Comparison of ENCODE assay signal across 11 mouse cellular contexts in the genomic region with DNA sequence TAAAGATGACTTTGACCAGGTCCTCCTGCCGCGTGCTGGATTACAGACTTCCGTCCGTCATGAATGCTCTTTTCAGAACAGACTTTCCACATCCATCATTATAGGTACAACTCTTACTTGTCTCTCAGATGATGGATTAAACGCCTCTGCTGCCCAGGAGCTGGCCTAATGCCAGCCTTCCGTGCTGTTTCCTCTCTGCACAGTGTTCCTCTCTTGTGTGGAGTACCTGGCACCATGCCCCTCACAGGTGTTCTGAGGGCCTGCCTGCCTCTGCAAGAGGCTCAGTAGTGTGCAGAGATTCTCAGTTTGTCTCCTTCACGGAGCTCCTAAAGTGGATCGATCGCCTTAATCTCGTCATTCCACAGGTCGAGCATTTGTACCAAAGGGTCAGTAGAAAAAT. TPM values are rescaled to one million over a fixed set of nuclear protein-coding genes. Genes with fewer than 3 reads are reported as not detected.
A peak's percentile ranks its signal among the peaks of the same experiment; 100 is the strongest.
DNase-seq lines count a peak whose midpoint lies in the region; ATAC-seq and TF ChIP-seq lines count a peak whose summit lies in the region.
"Had no signal": no experiment of that assay in that cellular context is flagged by ENCODE, and none has a peak within 500 bp of the region (broad histone marks: within the 10 kb centered on the region; RNA-seq: fewer than 3 reads in every experiment).

No protein-coding gene starts in this region.

- intact Hi-C loops in gastrocnemius, postnatal 14 days (cut with DNase I; ENCODE audit: low total_unique reads) = no loop called here

- no peak for ATAC-seq in forebrain, embryonic 16.5 days
- no peak for ATAC-seq in forebrain, embryonic 12.5 days (ENCODE audit: low FRiP score)
- no peak for ATAC-seq in frontal cortex, adult (ENCODE audit: low TSS enrichment)
- ATAC-seq: CD4-positive, CD25-positive, alpha-beta regulatory T cell, adult 4 months had no signal

- H3K36me3 ChIP-seq in forebrain, embryonic 16.5 days (ENCODE audit: control insufficient read depth, insufficient read depth) = no peaks in the 10 kb centered on the region
- H3K36me3 ChIP-seq in forebrain, embryonic 12.5 days (replicated peaks) = no peaks in the 10 kb centered on the region
- H3K36me3 ChIP-seq in kidney, adult 2 months (ENCODE audit: control insufficient read depth, insufficient read depth, low read length) = no peaks in the 10 kb centered on the region
- H3K36me3 ChIP-seq: embryonic facial prominence, embryonic 15.5 days; midbrain, embryonic 12.5 days had no signal

- H3K27me3 ChIP-seq in forebrain, embryonic 16.5 days (replicated peaks; ENCODE audit: control insufficient read depth, insufficient read depth, low read length) = no peaks in the 10 kb centered on the region
- H3K27me3 ChIP-seq in forebrain, embryonic 12.5 days = 0 out of 2 replicates have a peak, but pooled peaks cover 3% of the 10 kb centered on the region
- H3K27me3 ChIP-seq in kidney, adult 2 months (replicated peaks; ENCODE audit: control insufficient read depth, insufficient read depth, low read length) = no peaks in the 10 kb centered on the region
- H3K27me3 ChIP-seq: embryonic facial prominence, embryonic 15.5 days; midbrain, embryonic 12.5 days had no signal

- no peaks in the 10 kb centered on the region for H3K9me3 ChIP-seq in forebrain, embryonic 16.5 days (ENCODE audit: control insufficient read depth, low read length)
- no peaks in the 10 kb centered on the region for H3K9me3 ChIP-seq in forebrain, embryonic 12.5 days
- H3K9me3 ChIP-seq: embryonic facial prominence, embryonic 15.5 days; midbrain, embryonic 12.5 days had no signal

- H3K4me2 ChIP-seq in forebrain, embryonic 16.5 days (ENCODE audit: low read length) = no peak overlapping the region
- no peak overlapping the region for H3K4me2 ChIP-seq in forebrain, embryonic 12.5 days
- H3K4me2 ChIP-seq: embryonic facial prominence, embryonic 15.5 days; midbrain, embryonic 12.5 days had no signal

- no peak overlapping the region for H3K4me3 ChIP-seq in forebrain, embryonic 16.5 days (replicated peaks; ENCODE audit: low read length)
- H3K4me3 ChIP-seq in forebrain, embryonic 12.5 days (replicated peaks) = no peak overlapping the region
- H3K4me3 ChIP-seq in kidney, adult 2 months (ENCODE audit: insufficient read depth, low read depth, low read length) = no peak overlapping the region
- H3K4me3 ChIP-seq: embryonic facial prominence, embryonic 15.5 days; midbrain, embryonic 12.5 days had no signal

- no peak for TF ChIP-seq CTCF in kidney, adult 2 months (conservative IDR thresholded peaks at IDR 0.05; ENCODE audit: insufficient read depth, insufficient read length, low read depth, low read length)

- 63% methylated on average over 11 of the region's 11 CpGs for WGBS in forebrain, embryonic 16.5 days
- WGBS in forebrain, embryonic 12.5 days = 80% methylated on average over 11 of the region's 11 CpGs
- 64% methylated on average over 11 of the region's 11 CpGs for whole genome bisulfite sequencing in kidney, adult 2 months

- DNase-seq in right cerebral cortex, postnatal 14 days = peak; percentile 26
- DNase-seq in right cerebral cortex, postnatal 36 days (ENCODE audit: low spot score in 2 of 2) = no peak
- DNase-seq in kidney, adult 2 months = peak; percentile 65
- peak; percentile 76 to 85 for DNase-seq in lung, postnatal 4 days
- no peak for DNase-seq in gastrocnemius, postnatal 14 days

- no peak for TF ChIP-seq POLR2A in kidney, adult 2 months (IDR thresholded peaks at IDR 0.05; ENCODE audit: low read depth, low read length)

- peaks cover 8% of the 10 kb centered on the region; the same call in 1 of the 2 replicates for H3K4me1 ChIP-seq in forebrain, embryonic 16.5 days (replicated peaks; ENCODE audit: control insufficient read depth, insufficient read depth, low read length)
- H3K4me1 ChIP-seq in forebrain, embryonic 12.5 days = peaks cover 6% of the 10 kb centered on the region
- 0 out of 2 replicates have a peak, but pooled peaks cover 3% of the 10 kb centered on the region for H3K4me1 ChIP-seq in kidney, adult 2 months (ENCODE audit: control insufficient read depth, insufficient read depth, low read length)

- H3K9ac ChIP-seq in forebrain, embryonic 16.5 days (replicated peaks; ENCODE audit: low read depth, low read length) = no peak overlapping the region
- H3K9ac ChIP-seq in forebrain, embryonic 12.5 days = no peak overlapping the region
- H3K9ac ChIP-seq: embryonic facial prominence, embryonic 15.5 days; midbrain, embryonic 12.5 days had no signal

- H3K27ac ChIP-seq in forebrain, embryonic 16.5 days (ENCODE audit: low read length) = peak overlapping the region; percentile 28; the same call in 1 of the 2 replicates
- H3K27ac ChIP-seq in forebrain, embryonic 12.5 days = no peak overlapping the region
- H3K27ac ChIP-seq in kidney, adult 2 months (ENCODE audit: insufficient read depth, low read depth, low read length) = no peak overlapping the region
- H3K27ac ChIP-seq: embryonic facial prominence, embryonic 15.5 days; midbrain, embryonic 12.5 days had no signal

RNA-seq across cellular contexts. Expression of a gene that starts 19.7 kb away (rescaled TPM):
- 99.1 and 116 TPM in 2 replicates for polyA plus RNA-seq in forebrain, embryonic 16.5 days (2015; fragmentation: Nextera tagmentation; extraction: Ambion mirVana)
- 111 and 121 TPM in 2 replicates for polyA plus RNA-seq in forebrain, embryonic 12.5 days (2016; fragmentation: Nextera tagmentation; extraction: Ambion mirVana)
- polyA plus RNA-seq in kidney, adult 2 months (2012; rRNA removed) = 27.0 and 30.3 TPM in 2 replicates
- 10 to 100 TPM; 38.2 to 45.5 TPM for total RNA-seq in gastrocnemius, postnatal 14 days (2021)

RNA-seq across cellular contexts. Expression of a gene that starts 26.8 kb away (rescaled TPM):
- polyA plus RNA-seq in forebrain, embryonic 16.5 days (2015; fragmentation: Nextera tagmentation; extraction: Ambion mirVana) = 2.0 and 2.9 TPM in 2 replicates
- polyA plus RNA-seq in forebrain, embryonic 12.5 days (2016; fragmentation: Nextera tagmentation; extraction: Ambion mirVana) = 21.2 and 25.7 TPM in 2 replicates
- 79.5 and 90.6 TPM in 2 replicates for polyA plus RNA-seq in kidney, adult 2 months (2012; rRNA removed)
- 1 to 10 TPM in 1 of 2 experiments, under 1 TPM in 1; 0.59 to 1.5 TPM for total RNA-seq in gastrocnemius, postnatal 14 days (2021)
- polyA plus RNA-seq: CD4-positive, CD25-positive, alpha-beta regulatory T cell, adult 4 months had no signal

RNA-seq across cellular contexts. Expression of a gene that starts 42.8 kb away (rescaled TPM):
- 28.5 and 29.5 TPM in 2 replicates for polyA plus RNA-seq in forebrain, embryonic 16.5 days (2015; fragmentation: Nextera tagmentation; extraction: Ambion mirVana)
- polyA plus RNA-seq in forebrain, embryonic 12.5 days (2016; fragmentation: Nextera tagmentation; extraction: Ambion mirVana) = 22.4 and 22.6 TPM in 2 replicates
- 28.0 TPM in 2 replicates for polyA plus RNA-seq in kidney, adult 2 months (2012; rRNA removed)
- 10 to 100 TPM; 15.9 to 17.5 TPM for total RNA-seq in gastrocnemius, postnatal 14 days (2021)

RNA-seq across cellular contexts. Expression of a gene that starts 54.0 kb away (rescaled TPM):
- polyA plus RNA-seq in forebrain, embryonic 16.5 days (2015; fragmentation: Nextera tagmentation; extraction: Ambion mirVana) = 129 and 156 TPM in 2 replicates
- polyA plus RNA-seq in forebrain, embryonic 12.5 days (2016; fragmentation: Nextera tagmentation; extraction: Ambion mirVana) = 103 and 113 TPM in 2 replicates
- polyA plus RNA-seq in kidney, adult 2 months (2012; rRNA removed) = 2.6 and 3.4 TPM in 2 replicates
- under 1 TPM; 0.66 to 0.90 TPM for total RNA-seq in gastrocnemius, postnatal 14 days (2021)

RNA-seq across cellular contexts. Expression of a gene that starts 54.5 kb away (rescaled TPM):
- 75.8 and 78.7 TPM in 2 replicates for polyA plus RNA-seq in forebrain, embryonic 16.5 days (2015; fragmentation: Nextera tagmentation; extraction: Ambion mirVana)
- polyA plus RNA-seq in forebrain, embryonic 12.5 days (2016; fragmentation: Nextera tagmentation; extraction: Ambion mirVana) = 53.9 and 55.9 TPM in 2 replicates
- polyA plus RNA-seq in kidney, adult 2 months (2012; rRNA removed) = 59.7 and 66.9 TPM in 2 replicates
- 10 to 100 TPM; 14.8 to 14.9 TPM for total RNA-seq in gastrocnemius, postnatal 14 days (2021)

Comparison
In these comparisons a context has a peak if more than half of its experiments do, and no peak if none do; other contexts are left out.
1. DNase-seq: peak in right cerebral cortex, postnatal 14 days (single experiment), kidney, adult 2 months (single experiment) and lung, postnatal 4 days (2 of 2); none in right cerebral cortex, postnatal 36 days (0 of 2) and gastrocnemius, postnatal 14 days (single experiment).